Mouse (Mus musculus) embryo, embryonic 11 days (tissue): ENCODE measurements around the gene 4833423E24Rik.

ENCODE experiments used
- DNase-seq: peaks from one replicate; pipeline ENCODE4 v3.0.0-alpha.2; 2015

Gene 4833423E24Rik

GRCm38 (mm10) chr2:85518879-85519278 is at the start of gene 4833423E24Rik:
Gene 4833423E24Rik (minus strand): TSS chr2:85519024.
- no peak for DNase-seq

GRCm38 (mm10) chr2:85561187-85561586 is 42.4 kb upstream of the 4833423E24Rik start:
- DNase-seq, result peak; percentile 66

- DNase-seq, result no peak
Measured at GRCm38 (mm10) chr2:85560226-85560625, 41.4 kb upstream of the 4833423E24Rik start.

- DNase-seq, result no peak
Measured at GRCm38 (mm10) chr2:85554806-85555205, 36.0 kb upstream of the 4833423E24Rik start.

GRCm38 (mm10) chr2:85533934-85534333 is 15.1 kb upstream of the 4833423E24Rik start:
- no peak for DNase-seq

- DNase-seq, result no peak
Measured at GRCm38 (mm10) chr2:85532082-85532778, 13.4 kb upstream of the 4833423E24Rik start.

GRCm38 (mm10) chr2:85522859-85523489 is 4.2 kb upstream of the 4833423E24Rik start:
- DNase-seq, result no peak

- DNase-seq, result no peak
Measured at GRCm38 (mm10) chr2:85518292-85518691, 532 bp downstream of the 4833423E24Rik start.

- DNase-seq, result no peak
Measured at GRCm38 (mm10) chr2:85510376-85510775, 8.4 kb downstream of the 4833423E24Rik start.

GRCm38 (mm10) chr2:85490396-85490795 is 28.4 kb downstream of the 4833423E24Rik start:
- no peak for DNase-seq

GRCm38 (mm10) chr2:85466801-85467325 is 52.0 kb downstream of the 4833423E24Rik start:
- DNase-seq, result no peak

- DNase-seq, result no peak
Measured at GRCm38 (mm10) chr2:85443539-85443938, 75.3 kb downstream of the 4833423E24Rik start, which contains the start of gene Olfr995. Gene Olfr995 (minus strand): TSS chr2:85443639.

GRCm38 (mm10) chr2:85442546-85442945 is 76.3 kb downstream of the 4833423E24Rik start:
- DNase-seq, result no peak

- DNase-seq, result no peak
Measured at GRCm38 (mm10) chr2:85436351-85436750, 82.5 kb downstream of the 4833423E24Rik start, which contains the start of gene Olfr994. Gene Olfr994 (minus strand): TSS chr2:85436451.
